Mouse (Mus musculus) bone marrow, adult 2 months (tissue): Measurements from ENCODE around the gene Chrna1.

Source experiments
- CTCF ChIP-seq: fragments of 200-500 bp; IDR thresholded peaks from 2 replicates; pipeline ENCODE4 v1.5.1; 2011; ENCODE audit warnings: low read length, control low read depth; ENCODE audit not compliant: control insufficient read depth, insufficient read depth
- POLR2A ChIP-seq: fragments of 200-500 bp; IDR thresholded peaks from 2 replicates; pipeline ENCODE4 v1.6.1; 2011; ENCODE audit warnings: low read depth, mild to moderate bottlenecking, control low read depth, low read length, borderline replicate concordance; ENCODE audit not compliant: control insufficient read depth

DNA sequence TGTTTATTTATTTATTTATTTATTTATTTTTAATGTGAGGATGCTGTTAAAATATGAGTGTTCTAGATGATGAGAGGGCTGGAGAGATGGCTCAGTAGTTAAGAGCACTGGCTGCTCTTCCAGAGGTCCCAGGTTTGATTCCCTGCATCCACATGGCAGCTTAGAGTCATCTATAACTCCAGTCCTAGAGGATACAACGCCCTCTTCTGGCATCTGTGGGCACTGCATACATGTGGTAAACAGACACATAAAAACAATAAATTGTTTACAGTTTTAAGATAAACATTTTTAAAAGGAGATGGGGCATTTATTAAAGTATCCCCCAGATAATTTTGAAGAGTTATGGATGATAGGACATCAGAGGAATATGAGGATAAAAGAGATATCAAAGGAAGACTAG is 40.4 kb downstream of the Chrna1 start:
- no peak for TF ChIP-seq CTCF
- TF ChIP-seq POLR2A = no peak
